Mouse (Mus musculus): ENCODE measurements at regions not wholly inside any gene's neighbourhood (a gene's known extent, or its start where the extent isn't known, plus 50 kb on each side); places are given as distances from the start of the nearest gene placed in this dataset.

DNA sequence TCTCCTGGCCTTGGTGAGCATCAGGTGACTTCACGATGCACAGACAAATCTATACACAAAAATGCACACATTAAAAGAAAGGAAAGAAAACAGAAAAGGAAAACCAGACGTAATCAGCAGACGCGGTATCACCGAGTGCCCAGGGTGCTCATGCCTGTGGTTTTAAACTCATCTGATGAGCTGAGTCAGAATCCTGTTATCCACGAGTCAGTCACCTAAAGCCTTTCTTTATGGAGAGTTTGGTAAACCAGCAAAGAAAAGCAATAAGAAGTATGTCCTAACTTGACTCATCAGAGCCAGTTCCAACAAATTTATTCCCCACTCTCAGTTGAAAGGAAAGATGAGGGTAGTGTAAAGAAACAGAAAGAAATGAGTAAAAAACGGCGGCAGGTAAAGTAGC is 391.5 kb downstream of the Cd83 start:
- TF ChIP-seq CTCF (IDR thresholded peaks at IDR 0.05; ENCODE audit: low read depth) (no peak), EP300 (IDR thresholded peaks at IDR 0.05; ENCODE audit: low read depth) (no peak)
